Mouse (Mus musculus) liver, embryonic 16.5 days (tissue): ENCODE measurements at regions not wholly inside any gene's neighbourhood (a gene's known extent, or its start where the extent isn't known, plus 50 kb on each side); places are given as distances from the start of the nearest gene placed in this dataset.
"Not testable (repeated sequence)": the region's sequence is repeated elsewhere in the genome, so short reads cannot be mapped to it uniquely, and the experiment has no call there.

Experiments used
- ATAC-seq: fragments of 200-750 bp; cut with Nextera tagmentation; 2 replicates; pipeline ENCODE4 v1.8.0; 2017; ENCODE audit warnings: low read depth, mild to moderate bottlenecking, moderate number of reproducible peaks, moderate library complexity
- H3K27ac ChIP-seq: fragments of 300-500 bp; sonication (generic); 2 replicates; pipeline ENCODE4 v1.5.1; 2014; ENCODE audit warnings: mild to moderate bottlenecking, low read length
- H3K27me3 ChIP-seq: fragments of 300-500 bp; sonication (generic); 2 replicates; pipeline ENCODE4 v1.6.1; 2014; ENCODE audit warnings: low read depth, low read length, mixed read lengths; ENCODE audit not compliant: control insufficient read depth, insufficient read depth
- H3K36me3 ChIP-seq: fragments of 300-500 bp; sonication (generic); 2 replicates; pipeline ENCODE4 v1.6.1; 2014; ENCODE audit warnings: mild to moderate bottlenecking; ENCODE audit not compliant: control insufficient read depth, insufficient read depth
- H3K4me1 ChIP-seq: fragments of 300-500 bp; sonication (generic); 2 replicates; pipeline ENCODE4 v1.6.1; 2014; ENCODE audit warnings: low read depth, low read length, mixed read lengths; ENCODE audit not compliant: control insufficient read depth
- H3K4me2 ChIP-seq: fragments of 300-500 bp; sonication (generic); 2 replicates; pipeline ENCODE4 v1.6.1; 2014; ENCODE audit warnings: low read depth, low read length, mixed read lengths
- H3K4me3 ChIP-seq: fragments of 300-500 bp; sonication (generic); 2 replicates; pipeline ENCODE4 v1.5.1; 2014; ENCODE audit warnings: low read depth, mild to moderate bottlenecking, low read length
- H3K9ac ChIP-seq: fragments of 300-500 bp; sonication (generic); 2 replicates; pipeline ENCODE4 v1.6.1; 2014; ENCODE audit warnings: low read depth, low read length
- H3K9me3 ChIP-seq: fragments of 300-500 bp; sonication (generic); replicated peaks from 2 replicates; pipeline ENCODE4 v1.6.1; 2016; ENCODE audit warnings: low read length; ENCODE audit not compliant: control insufficient read depth
- WGBS: fragments of 180-500 bp; shearing (Covaris S2); extraction: QIAGEN DNeasy Blood & Tissue Kit; methylation state at CpG from one replicate; pipeline ENCODE4 v1.1.7; 2014; ENCODE audit not compliant: insufficient replicate concordance; 5-methylcytosine and 5-hydroxymethylcytosine counted together

- WGBS, result 59% methylated on average over 5 of the region's 5 CpGs
- Histone ChIP-seq H3K9ac (no peak overlapping the region), H3K36me3 (no peaks in the 10 kb centered on the region), H3K4me2 (no peak overlapping the region), H3K27me3 (no peaks in the 10 kb centered on the region), H3K4me3 (no peak overlapping the region), H3K9me3 (no peaks in the 10 kb centered on the region), H3K4me1 (no peaks in the 10 kb centered on the region), H3K27ac (no peak overlapping the region)
- no peak for ATAC-seq
Measured at GRCm38 (mm10) chr1:41905971-41906370, 789.6 kb upstream of the Pou3f3 start.

DNA sequence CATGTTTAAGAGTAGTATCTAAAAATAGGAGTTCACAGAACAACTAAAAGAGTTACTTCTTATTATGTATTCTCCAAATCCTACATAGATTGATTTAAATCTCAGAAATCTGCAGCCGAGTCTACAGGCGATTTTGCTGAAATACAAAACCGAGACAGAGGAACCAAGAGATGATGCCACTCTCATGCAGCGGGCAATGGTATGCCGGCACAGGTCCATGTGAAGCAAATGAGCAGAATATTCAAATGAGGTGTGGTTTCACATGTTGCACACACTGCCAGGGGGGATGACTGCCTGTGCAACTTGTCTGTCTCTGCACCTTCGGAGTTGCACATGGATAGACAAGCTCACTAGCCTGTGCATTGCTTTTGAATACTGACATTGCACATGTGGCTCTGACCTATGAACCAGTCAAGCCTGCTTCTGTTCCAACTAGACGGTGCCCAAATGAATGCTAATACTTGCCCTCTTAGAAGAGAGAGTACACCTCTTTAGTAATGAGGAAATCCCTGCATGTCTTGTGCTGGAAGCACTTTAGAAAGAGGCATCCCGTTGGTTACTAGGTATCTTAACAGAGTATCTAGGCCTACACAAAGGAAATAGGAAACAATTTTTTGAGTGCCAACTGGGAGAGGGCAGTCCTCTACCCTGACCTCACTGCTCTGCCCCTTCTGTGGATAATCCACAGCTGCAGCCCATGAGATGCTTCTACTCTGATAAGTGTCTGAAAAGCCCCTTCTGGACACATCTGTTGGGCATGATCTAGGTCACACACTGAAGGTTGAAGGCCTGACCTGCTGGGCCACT, 787.4 kb upstream of the Pou3f3 start:
- H3K27me3 ChIP-seq, result no peaks in the 10 kb centered on the region
- H3K27ac ChIP-seq, result no peak overlapping the region
- H3K4me3 ChIP-seq, result no peak overlapping the region
- no peak overlapping the region for H3K4me2 ChIP-seq
- H3K9me3 ChIP-seq, result no peaks in the 10 kb centered on the region
- ATAC-seq, result no peak
- H3K4me1 ChIP-seq, result no peaks in the 10 kb centered on the region
- H3K9ac ChIP-seq, result no peak overlapping the region
- whole genome bisulfite sequencing, result 62% methylated on average over 8 of the region's 8 CpGs
- H3K36me3 ChIP-seq, result no peaks in the 10 kb centered on the region

DNA sequence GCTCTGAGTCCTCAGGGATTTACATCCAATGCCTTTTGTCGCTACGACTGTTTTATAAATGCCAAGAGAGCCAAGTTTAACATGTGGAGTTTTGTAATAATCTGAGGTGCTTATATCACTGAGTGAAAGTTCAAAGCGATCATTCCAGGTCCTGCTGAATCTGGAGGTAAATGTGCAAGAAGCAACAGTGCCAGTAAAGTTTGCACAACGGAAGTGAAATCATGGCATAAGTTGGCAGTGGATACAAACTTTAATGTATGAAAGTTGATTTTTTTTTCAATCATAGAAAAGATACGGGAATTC, 786.8 kb upstream of the Pou3f3 start:
- Histone ChIP-seq H3K9me3 (no peaks in the 10 kb centered on the region), H3K27me3 (no peaks in the 10 kb centered on the region), H3K36me3 (no peaks in the 10 kb centered on the region), H3K4me2 (no peak overlapping the region), H3K4me1 (no peaks in the 10 kb centered on the region), H3K9ac (no peak overlapping the region), H3K27ac (no peak overlapping the region), H3K4me3 (no peak overlapping the region)
- WGBS, result 62% methylated on average over 5 of the region's 5 CpGs
- ATAC-seq, result no peak

GRCm38 (mm10) chr1:41909799-41910198, 785.8 kb upstream of the Pou3f3 start:
- Histone ChIP-seq H3K27ac (no peak overlapping the region), H3K4me1 (no peaks in the 10 kb centered on the region), H3K4me3 (no peak overlapping the region), H3K4me2 (no peak overlapping the region), H3K9me3 (no peaks in the 10 kb centered on the region), H3K36me3 (no peaks in the 10 kb centered on the region), H3K27me3 (no peaks in the 10 kb centered on the region), H3K9ac (no peak overlapping the region)
- 62% methylated on average over 5 of the region's 5 CpGs for WGBS
- no peak for ATAC-seq

DNA sequence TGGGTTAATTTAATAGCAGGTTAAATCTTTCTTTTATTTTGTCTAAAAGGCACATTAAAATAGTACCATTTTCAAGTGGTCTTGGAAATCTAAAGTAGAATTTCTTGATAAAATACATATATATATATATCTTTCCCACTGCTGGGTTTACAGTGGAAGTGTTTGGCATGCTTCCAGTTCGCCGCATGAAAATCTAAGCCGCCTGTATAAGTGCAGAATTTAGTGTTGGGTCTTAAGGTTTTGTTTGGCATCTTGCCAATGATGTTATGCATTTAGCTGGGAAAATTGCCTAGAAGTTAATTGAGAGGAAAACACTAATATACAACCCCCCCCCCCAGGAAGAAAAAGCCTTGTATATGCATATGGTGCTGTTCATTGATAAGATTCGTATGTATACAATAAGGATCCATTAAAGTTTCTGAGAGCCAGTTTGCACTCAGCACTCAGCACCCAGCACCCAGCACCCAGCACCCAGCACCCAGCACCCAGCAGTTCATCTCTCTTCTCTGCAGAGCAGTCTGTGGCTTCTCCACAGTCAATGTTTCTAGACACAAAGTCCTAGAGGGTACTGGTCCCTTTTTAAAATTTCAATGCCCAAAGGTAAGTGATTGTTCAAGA, 778.7 kb upstream of the Pou3f3 start:
- ATAC-seq, result no peak
- no peaks in the 10 kb centered on the region for H3K9me3 ChIP-seq
- H3K27me3 ChIP-seq, result no peaks in the 10 kb centered on the region
- H3K36me3 ChIP-seq, result no peaks in the 10 kb centered on the region
- no peak overlapping the region for H3K27ac ChIP-seq
- H3K4me2 ChIP-seq, result no peak overlapping the region
- H3K4me1 ChIP-seq, result no peaks in the 10 kb centered on the region
- 60% methylated on average over 4 of the region's 4 CpGs for WGBS
- H3K4me3 ChIP-seq, result no peak overlapping the region
- H3K9ac ChIP-seq, result no peak overlapping the region

- not testable (repeated sequence) for H3K4me3 ChIP-seq, H3K4me1 ChIP-seq, H3K9ac ChIP-seq, H3K27ac ChIP-seq, H3K36me3 ChIP-seq, ATAC-seq, H3K27me3 ChIP-seq, H3K4me2 ChIP-seq, H3K9me3 ChIP-seq
- 51% methylated on average over 5 of the region's 5 CpGs for WGBS
Measured at GRCm38 (mm10) chr1:41917807-41918206, 777.8 kb upstream of the Pou3f3 start.

DNA sequence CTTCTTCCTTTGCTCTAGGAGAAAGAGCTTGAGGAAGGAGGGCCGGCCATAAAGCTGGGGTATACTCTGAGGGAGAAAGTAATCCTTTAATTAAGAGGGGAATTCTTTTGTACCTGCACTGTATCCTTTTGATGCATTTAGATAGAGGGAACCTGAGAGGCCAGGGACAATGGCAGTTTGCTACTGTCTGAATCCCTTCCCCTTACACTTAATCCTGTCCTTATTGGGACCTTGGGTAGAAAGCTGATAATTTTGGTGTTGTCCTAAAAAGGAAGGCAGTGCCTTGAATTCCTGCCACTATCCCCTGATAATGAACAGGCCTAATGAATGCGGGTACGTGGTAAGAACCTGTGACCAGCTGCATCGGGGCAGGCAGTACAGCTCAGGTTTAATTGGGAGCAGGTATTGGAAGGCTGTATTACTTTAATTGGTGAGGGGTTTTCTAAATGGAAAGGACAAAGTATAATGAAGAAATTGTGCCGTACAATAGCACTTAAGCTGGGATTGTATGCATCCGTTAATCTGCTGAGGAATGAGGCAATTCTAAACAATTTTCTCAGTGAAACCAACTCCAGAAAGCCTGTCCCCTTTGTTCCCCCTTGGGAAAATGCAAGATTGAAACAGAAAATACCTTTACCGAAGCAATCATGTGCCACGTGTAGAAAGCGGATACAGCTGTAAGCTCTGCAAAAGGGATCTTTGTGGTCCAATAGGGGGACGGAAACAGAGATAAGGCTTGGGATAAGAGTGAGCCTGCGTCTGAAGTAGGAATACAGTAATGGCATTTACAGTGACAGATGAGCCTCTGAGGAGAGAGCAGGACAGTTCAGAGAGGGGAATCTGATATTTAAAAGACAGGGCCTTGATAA, 776.9 kb upstream of the Pou3f3 start:
- H3K4me1 ChIP-seq, result no peaks in the 10 kb centered on the region
- ATAC-seq, result no peak
- no peaks in the 10 kb centered on the region for H3K9me3 ChIP-seq
- no peak overlapping the region for H3K4me2 ChIP-seq
- WGBS, result 38% methylated on average over 11 of the region's 11 CpGs
- H3K9ac ChIP-seq, result no peak overlapping the region
- H3K27me3 ChIP-seq, result no peaks in the 10 kb centered on the region
- no peaks in the 10 kb centered on the region for H3K36me3 ChIP-seq
- H3K4me3 ChIP-seq, result no peak overlapping the region
- H3K27ac ChIP-seq, result no peak overlapping the region

DNA sequence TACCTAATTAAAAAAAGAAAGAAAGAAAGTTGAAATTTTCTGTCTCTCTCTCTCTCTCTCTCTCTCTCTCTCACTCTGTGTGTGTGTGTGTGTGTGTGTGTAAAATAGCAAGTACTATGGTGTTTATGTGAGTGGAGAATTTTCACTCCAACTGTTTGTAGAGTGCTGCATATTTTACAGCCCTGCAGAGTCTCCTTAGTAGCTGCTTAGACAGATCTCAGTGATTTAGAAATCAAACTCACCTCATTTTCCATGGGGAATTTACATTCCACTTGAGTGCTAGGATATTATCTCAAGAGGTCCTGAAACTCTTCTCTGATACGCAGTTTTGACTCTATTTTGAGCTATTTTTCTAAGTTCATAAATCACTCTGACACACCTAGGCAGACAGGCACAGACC, 761.8 kb upstream of the Pou3f3 start:
- H3K9me3 ChIP-seq, result no peaks in the 10 kb centered on the region
- no peak overlapping the region for H3K4me3 ChIP-seq
- no peak overlapping the region for H3K4me2 ChIP-seq
- H3K9ac ChIP-seq, result no peak overlapping the region
- 64% methylated on average over 1 of the region's 1 CpGs for WGBS
- no peak overlapping the region for H3K27ac ChIP-seq
- H3K36me3 ChIP-seq, result no peaks in the 10 kb centered on the region
- no peaks in the 10 kb centered on the region for H3K4me1 ChIP-seq
- H3K27me3 ChIP-seq, result no peaks in the 10 kb centered on the region
- no peak for ATAC-seq

- no peak for ATAC-seq
- WGBS, result 68% methylated on average over 7 of the region's 7 CpGs
Measured at GRCm38 (mm10) chr1:41935912-41936478, 759.6 kb upstream of the Pou3f3 start.

More at GRCm38 (mm10) chr1:41935912-41936478, 759.6 kb upstream of the Pou3f3 start:
- no peak overlapping the region for H3K27ac ChIP-seq
- H3K4me2 ChIP-seq, result no peak overlapping the region
- H3K27me3 ChIP-seq, result no peaks in the 10 kb centered on the region
- H3K36me3 ChIP-seq, result no peaks in the 10 kb centered on the region
- no peak overlapping the region for H3K9ac ChIP-seq
- H3K4me1 ChIP-seq, result no peaks in the 10 kb centered on the region
- H3K4me3 ChIP-seq, result no peak overlapping the region
- H3K9me3 ChIP-seq, result no peaks in the 10 kb centered on the region
